Mouse (Mus musculus) urinary bladder, adult 2 months (tissue): ENCODE measurements at regions not wholly inside any gene's neighbourhood (a gene's known extent, or its start where the extent isn't known, plus 50 kb on each side); places are given as distances from the start of the nearest gene placed in this dataset.

Source experiments
- DNase-seq: peaks from one replicate; pipeline ENCODE4 v3.0.0; 2022; ENCODE audit warnings: low spot score

GRCm38 (mm10) chr11:45643629-45644325 is 208.1 kb upstream of the Clint1 start:
- DNase-seq = no peak

- DNase-seq = no peak
These were observed 206.0 kb upstream of the Clint1 start for GRCm38 (mm10) chr11:45645815-45646214.

GRCm38 (mm10) chr11:45647888-45648287 is 204.0 kb upstream of the Clint1 start:
- no peak for DNase-seq

DNA sequence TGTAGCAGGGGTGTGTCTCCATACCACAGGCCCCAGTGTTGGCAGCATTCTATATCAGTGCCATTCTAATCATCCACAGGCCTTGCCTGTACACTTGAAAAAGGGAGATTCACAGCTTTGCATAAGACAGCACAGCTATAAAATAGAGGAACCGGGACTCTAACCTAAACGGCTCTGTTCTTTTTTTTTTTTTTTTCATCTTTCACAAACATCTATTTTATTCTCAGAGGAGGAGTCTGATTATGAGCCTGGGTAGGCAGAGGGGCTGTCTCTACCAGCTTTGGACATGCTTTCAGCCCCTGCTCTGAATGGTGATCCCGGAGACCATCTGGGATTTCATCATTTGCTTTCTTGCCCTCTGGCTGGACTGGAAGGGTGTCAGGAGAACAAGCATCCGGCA is 195.6 kb upstream of the Clint1 start:
- DNase-seq = no peak

- no peak for DNase-seq
These were observed 181.6 kb upstream of the Clint1 start for GRCm38 (mm10) chr11:45670156-45670830.

GRCm38 (mm10) chr11:45678666-45679292 is 173.1 kb upstream of the Clint1 start:
- DNase-seq = peak; percentile 21

- no peak for DNase-seq
These were observed 172.6 kb upstream of the Clint1 start for GRCm38 (mm10) chr11:45679293-45679673.

DNA sequence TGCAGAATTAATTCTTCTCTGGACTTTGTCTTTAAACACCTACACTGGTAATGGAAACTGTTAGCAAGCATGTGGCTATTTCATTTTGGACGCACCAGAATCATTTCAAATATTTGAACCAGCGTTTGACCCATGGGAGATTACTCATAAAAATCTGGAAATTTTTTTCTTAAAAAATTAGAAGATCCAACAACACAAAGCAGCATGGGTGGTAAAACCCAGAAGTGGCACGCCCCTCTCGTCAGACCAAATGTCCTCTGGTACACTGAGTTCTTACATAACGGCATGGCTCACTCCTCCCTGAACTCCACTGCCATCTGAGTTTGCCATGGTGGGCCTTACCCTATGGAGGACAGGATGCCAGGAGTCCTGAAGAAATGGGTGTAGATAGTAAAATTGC is 166.3 kb upstream of the Clint1 start:
- no peak for DNase-seq

DNA sequence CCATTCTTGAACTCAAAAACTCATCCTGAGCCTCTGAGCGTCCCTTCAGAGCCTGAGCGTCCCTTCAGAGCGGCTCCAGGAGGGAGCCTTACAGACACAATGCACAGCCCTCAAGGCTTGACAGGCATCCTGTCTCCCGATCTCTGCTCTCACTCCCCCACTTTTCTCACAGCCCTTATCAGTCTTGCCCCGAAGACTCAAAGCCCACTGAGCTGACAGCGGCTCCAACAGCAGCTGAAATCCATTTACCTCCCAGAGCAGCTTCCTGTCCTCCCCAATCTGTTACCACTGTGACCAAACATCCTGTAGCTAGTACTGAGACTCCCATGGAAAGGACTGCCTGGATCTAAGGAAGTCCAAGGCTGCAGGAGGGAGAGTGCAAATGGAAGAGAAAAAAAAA is 158.6 kb upstream of the Clint1 start:
- no peak for DNase-seq

GRCm38 (mm10) chr11:45701506-45701905 is 150.3 kb upstream of the Clint1 start:
- no peak for DNase-seq

GRCm38 (mm10) chr11:45702916-45703315 is 148.9 kb upstream of the Clint1 start:
- DNase-seq = no peak

DNA sequence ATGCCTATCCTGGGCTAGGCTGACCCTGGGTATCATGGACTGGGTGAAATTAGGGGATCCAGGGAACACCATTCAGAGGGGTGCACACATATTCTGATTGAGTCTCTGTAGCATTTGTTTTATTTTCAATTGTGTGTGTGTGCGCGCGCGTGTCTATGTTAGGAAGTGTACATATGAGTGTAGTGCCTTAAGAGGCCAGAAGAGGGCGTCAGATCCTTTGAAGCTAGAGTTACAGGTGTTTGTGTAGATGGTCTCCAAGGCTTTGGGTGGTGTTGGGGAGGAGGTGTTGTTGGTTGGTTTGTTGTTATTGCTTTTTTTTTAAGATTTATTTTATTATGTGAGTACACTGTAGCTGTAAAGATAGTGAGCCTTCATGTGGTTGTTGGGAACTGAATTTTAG is 147.4 kb upstream of the Clint1 start:
- no peak for DNase-seq

- no peak for DNase-seq
These were observed 133.2 kb upstream of the Clint1 start for GRCm38 (mm10) chr11:45718630-45719029.

GRCm38 (mm10) chr11:45719821-45720220 is 132.0 kb upstream of the Clint1 start:
- DNase-seq = no peak

GRCm38 (mm10) chr11:45736561-45736960 is 115.3 kb upstream of the Clint1 start:
- no peak for DNase-seq

GRCm38 (mm10) chr11:45738331-45738730 is 113.5 kb upstream of the Clint1 start:
- DNase-seq = no peak

DNA sequence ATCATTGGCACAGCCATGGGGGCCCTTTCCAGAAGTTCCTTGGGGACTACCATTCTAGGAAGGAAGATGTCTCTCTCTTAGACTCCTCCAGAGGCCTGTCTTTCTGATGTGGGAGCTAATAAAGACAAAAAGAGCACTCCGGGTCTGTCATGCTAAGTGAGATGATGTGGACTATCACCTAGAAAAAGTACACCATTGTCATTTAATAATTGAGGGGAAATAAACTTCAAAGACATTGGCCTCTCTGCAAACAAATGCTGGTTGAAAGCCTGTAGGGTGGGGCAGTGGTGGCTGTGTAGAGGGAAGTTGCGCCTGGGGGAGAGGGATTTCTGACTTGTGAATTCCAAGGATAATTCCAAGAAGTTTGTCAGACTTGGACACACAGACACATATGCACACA is 105.9 kb upstream of the Clint1 start:
- no peak for DNase-seq

- no peak for DNase-seq
These were observed 101.6 kb upstream of the Clint1 start for GRCm38 (mm10) chr11:45750249-45750648.

- no peak for DNase-seq
These were observed 99.6 kb upstream of the Clint1 start for GRCm38 (mm10) chr11:45752237-45752636.

DNA sequence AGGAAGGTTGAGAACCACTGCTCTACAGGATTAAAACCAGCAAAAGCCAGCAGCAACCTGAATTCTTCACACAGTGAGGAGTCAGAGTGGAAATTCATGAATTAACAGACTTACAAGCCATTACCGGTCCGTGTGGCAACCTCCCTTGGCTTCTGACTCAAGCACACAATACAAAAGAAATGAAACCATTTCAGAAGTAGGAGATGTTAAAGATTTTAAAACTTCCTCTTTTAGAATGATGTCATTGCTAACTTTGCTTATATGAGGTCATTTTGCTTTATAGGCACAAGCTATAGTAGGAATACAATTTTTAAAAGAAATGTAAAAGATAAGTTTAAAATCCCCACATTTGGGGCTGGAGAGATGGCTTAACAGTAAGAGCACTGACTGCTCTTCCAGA is 99.1 kb upstream of the Clint1 start:
- DNase-seq = no peak

DNA sequence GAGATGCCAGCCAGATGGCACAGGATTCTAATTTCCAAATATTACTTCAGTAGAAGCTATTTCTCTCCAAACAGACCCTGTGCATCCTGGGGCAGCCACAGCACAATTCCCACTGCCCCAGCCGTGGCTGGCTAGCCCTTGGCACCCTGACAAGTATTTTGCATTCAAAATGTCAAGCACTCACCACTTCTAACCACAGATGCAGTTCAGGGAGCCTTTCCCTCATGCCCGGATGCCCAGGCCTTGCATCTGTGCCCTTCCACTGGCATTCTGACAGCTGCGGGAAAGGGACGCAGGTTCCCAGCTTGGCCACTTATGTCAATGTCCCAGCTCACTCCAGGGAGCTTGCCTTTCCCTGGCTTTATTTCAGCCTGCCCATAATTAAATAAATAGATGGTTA is 84.8 kb upstream of the Clint1 start:
- DNase-seq = no peak

GRCm38 (mm10) chr11:45782435-45782834 is 69.4 kb upstream of the Clint1 start:
- no peak for DNase-seq

DNA sequence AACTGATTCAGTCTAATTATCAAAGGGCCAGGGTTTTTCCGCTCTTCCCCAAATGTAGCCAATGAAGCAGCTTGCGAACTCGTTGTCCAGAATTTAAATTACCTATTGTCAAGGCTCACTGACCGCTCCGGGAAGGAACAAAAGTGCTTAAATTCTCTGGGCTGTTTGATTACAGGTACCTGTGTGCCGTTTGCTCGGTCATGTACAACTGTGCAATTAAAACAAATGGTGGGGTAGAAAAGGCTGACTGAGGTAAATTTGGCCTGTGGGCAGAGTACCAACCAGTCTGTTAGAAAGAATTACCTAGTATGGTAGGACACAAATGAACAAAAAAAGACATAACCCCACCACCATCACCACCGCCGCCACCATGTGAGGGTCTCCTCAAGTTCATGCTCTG is 66.0 kb upstream of the Clint1 start:
- DNase-seq = no peak
